Mouse (Mus musculus): ENCODE measurements around the gene Senp6.

- no peak for TF ChIP-seq CTCF (IDR thresholded peaks at IDR 0.05; ENCODE audit: control insufficient read depth, insufficient read depth, low read length)
- TF ChIP-seq POLR2A (IDR thresholded peaks at IDR 0.05; ENCODE audit: borderline replicate concordance, control insufficient read depth, low read depth, low read length) = no peak
These were observed 46.3 kb upstream of the Senp6 start for GRCm38 (mm10) chr9:80020429-80020828.
